In genomic region chr6:93968721-93969120, GRCm38 (mm10) we compare ENCODE assay signal across 19 mouse cellular contexts.
DNase-seq lines count a peak whose midpoint lies in the region; ATAC-seq lines count a peak whose summit lies in the region.
"Had no signal": no experiment of that assay in that cellular context is flagged by ENCODE, and none has a peak within 500 bp of the region (broad histone marks: within the 10 kb centered on the region; RNA-seq: fewer than 3 reads in every experiment).

No protein-coding gene starts in this region.

- H3K4me1 ChIP-seq in embryonic facial prominence, embryonic 12.5 days = peaks cover 21% of the 10 kb centered on the region
- H3K4me1 ChIP-seq: forebrain, embryonic 13.5 days; forebrain, embryonic 15.5 days had no signal

- no peaks in the 10 kb centered on the region for H3K9me3 ChIP-seq in embryonic facial prominence, embryonic 12.5 days
- H3K9me3 ChIP-seq: embryonic facial prominence, embryonic 13.5 days; forebrain, embryonic 13.5 days; forebrain, embryonic 15.5 days had no signal

- no peak for DNase-seq in frontal cortex, postnatal 36 days (ENCODE audit: low spot score in 2 of 2)
- peak; percentile 37 for DNase-seq in brain, adult 2 months (ENCODE audit: low read depth, low spot score)
- DNase-seq in telencephalon, adult 2 months (ENCODE audit: low read depth, low spot score) = peak; percentile 18
- DNase-seq in layer of hippocampus, adult 18-20 months (ENCODE audit: low spot score in 2 of 2) = no peak
- DNase-seq in lung, postnatal 25 days (ENCODE audit: low spot score) = no peak
- DNase-seq: adrenal gland, adult 2 months; adrenal gland, postnatal 10 days; adrenal gland, postnatal 25 days; cerebellum, adult 11-12 months; cerebellum, adult 2 months; cerebellum, adult 9-10 months; cerebellum, postnatal 10 days; cerebellum, postnatal 25 days; forebrain, postnatal 0 days had no signal

- peak; percentile 80 for ATAC-seq in frontal cortex, adult (ENCODE audit: low TSS enrichment)
- no peak for ATAC-seq in embryonic facial prominence, embryonic 12.5 days (ENCODE audit: insufficient number of reproducible peaks, insufficient read depth, low FRiP score, low TSS enrichment)
- ATAC-seq: forebrain, embryonic 13.5 days; forebrain, embryonic 15.5 days; forebrain, postnatal 0 days had no signal

- no peak overlapping the region for H3K4me3 ChIP-seq in embryonic facial prominence, embryonic 12.5 days
- H3K4me3 ChIP-seq: embryonic facial prominence, embryonic 13.5 days; forebrain, embryonic 13.5 days; forebrain, embryonic 15.5 days had no signal

- H3K27me3 ChIP-seq in embryonic facial prominence, embryonic 12.5 days = no peaks in the 10 kb centered on the region
- H3K27me3 ChIP-seq: embryonic facial prominence, embryonic 13.5 days; forebrain, embryonic 13.5 days; forebrain, embryonic 15.5 days had no signal

- WGBS in embryonic facial prominence, embryonic 12.5 days = 35% methylated on average over 2 of the region's 2 CpGs

- H3K36me3 ChIP-seq in embryonic facial prominence, embryonic 12.5 days = no peaks in the 10 kb centered on the region
- H3K36me3 ChIP-seq: embryonic facial prominence, embryonic 13.5 days; forebrain, embryonic 15.5 days had no signal

- H3K9ac ChIP-seq in embryonic facial prominence, embryonic 12.5 days = no peak overlapping the region
- H3K9ac ChIP-seq: embryonic facial prominence, embryonic 13.5 days; forebrain, embryonic 13.5 days; forebrain, embryonic 15.5 days; forebrain, postnatal 0 days had no signal

- H3K4me2 ChIP-seq in embryonic facial prominence, embryonic 12.5 days (replicated peaks) = no peak overlapping the region
- H3K4me2 ChIP-seq: embryonic facial prominence, embryonic 13.5 days; forebrain, embryonic 13.5 days; forebrain, embryonic 15.5 days had no signal

- peak overlapping the region; percentile 65; the same call in 1 of the 2 replicates for H3K27ac ChIP-seq in embryonic facial prominence, embryonic 12.5 days
- H3K27ac ChIP-seq: forebrain, embryonic 13.5 days; forebrain, embryonic 15.5 days had no signal

Comparison
In these comparisons a context has a peak if more than half of its experiments do, and no peak if none do; other contexts are left out.
1. DNase-seq: peak in brain, adult 2 months (single experiment) and telencephalon, adult 2 months (single experiment); none in frontal cortex, postnatal 36 days (0 of 2), layer of hippocampus, adult 18-20 months (0 of 2) and lung, postnatal 25 days (single experiment).